Mouse (Mus musculus) kidney, adult 2 months (tissue): ENCODE results near the gene Srpk2.

Experiments used
- CTCF ChIP-seq: fragments of 200-500 bp; conservative IDR thresholded peaks from 2 replicates; pipeline ENCODE4 v1.5.1; 2011; ENCODE audit warnings: low read depth, mild to moderate bottlenecking, control low read depth, low read length, moderate library complexity, mixed read lengths; ENCODE audit not compliant: insufficient read depth, insufficient read length
- POLR2A ChIP-seq: fragments of 200-500 bp; IDR thresholded peaks from one replicate; pipeline ENCODE4 v1.6.1; 2011; ENCODE audit warnings: low read depth, low read length, control low read depth

DNA sequence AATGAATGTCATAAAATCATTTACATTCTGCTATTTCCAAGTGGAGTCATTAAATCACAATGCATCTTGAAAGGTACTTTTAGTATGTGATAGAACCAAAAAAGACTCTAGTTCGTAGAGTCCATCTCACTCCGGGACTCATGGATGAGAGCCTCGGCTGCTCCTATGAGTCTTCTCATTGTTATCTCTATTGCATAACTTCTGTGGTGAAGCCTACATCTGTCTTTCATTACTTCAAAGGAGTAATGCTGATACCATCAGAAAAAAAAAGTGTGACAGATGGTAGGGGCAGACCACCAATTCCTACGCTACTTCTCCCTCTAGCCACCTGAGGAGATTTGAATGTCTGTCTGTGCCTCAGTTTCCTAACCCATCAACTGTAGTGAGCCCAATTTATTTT lies 986 bp downstream of the Srpk2 start:
- no peak for TF ChIP-seq CTCF
- no peak for TF ChIP-seq POLR2A
